ENCODE assay signal across 19 mouse cellular contexts in genomic region chr2:79186878-79187277, GRCm38 (mm10).
DNase-seq lines count a peak whose midpoint lies in the region; ATAC-seq and TF ChIP-seq lines count a peak whose summit lies in the region.
"Had no signal": no experiment of that assay in that cellular context is flagged by ENCODE, and none has a peak within 500 bp of the region (broad histone marks: within the 10 kb centered on the region; RNA-seq: fewer than 3 reads in every experiment).

No protein-coding gene starts in this region.

- ATAC-seq in hindbrain, embryonic 13.5 days (ENCODE audit: low FRiP score), result no peak
- ATAC-seq in hindbrain, embryonic 11.5 days (ENCODE audit: low FRiP score), result no peak
- no peak for ATAC-seq in midbrain, postnatal 0 days (ENCODE audit: low FRiP score)
- no peak for ATAC-seq in midbrain, embryonic 16.5 days
- ATAC-seq: intestine, embryonic 16.5 days; lung, postnatal 0 days had no signal

- no peak overlapping the region for H3K4me3 ChIP-seq in hindbrain, embryonic 13.5 days
- H3K4me3 ChIP-seq in hindbrain, embryonic 11.5 days (ENCODE audit: low read depth, low read length), result no peak overlapping the region
- H3K4me3 ChIP-seq in midbrain, postnatal 0 days (ENCODE audit: low read depth, low read length), result no peak overlapping the region
- H3K4me3 ChIP-seq in midbrain, embryonic 16.5 days (ENCODE audit: low read depth, low read length), result no peak overlapping the region
- no peak overlapping the region for H3K4me3 ChIP-seq in forebrain, embryonic 10.5 days
- H3K4me3 ChIP-seq: embryonic facial prominence, embryonic 15.5 days; heart, embryonic 15.5 days; midbrain, embryonic 12.5 days; myocyte; stomach, embryonic 15.5 days had no signal

- no peaks in the 10 kb centered on the region for H3K27me3 ChIP-seq in hindbrain, embryonic 13.5 days
- H3K27me3 ChIP-seq in hindbrain, embryonic 11.5 days (ENCODE audit: control insufficient read depth, insufficient read depth, low read length), result no peaks in the 10 kb centered on the region
- no peaks in the 10 kb centered on the region for H3K27me3 ChIP-seq in midbrain, postnatal 0 days (ENCODE audit: insufficient read depth, low read length)
- H3K27me3 ChIP-seq in midbrain, embryonic 16.5 days (ENCODE audit: control insufficient read depth, insufficient read depth, low read depth, low read length), result no peaks in the 10 kb centered on the region
- no peaks in the 10 kb centered on the region for H3K27me3 ChIP-seq in forebrain, embryonic 10.5 days (ENCODE audit: poor library complexity, severe bottlenecking)
- H3K27me3 ChIP-seq: embryonic facial prominence, embryonic 15.5 days; heart, embryonic 15.5 days; midbrain, embryonic 12.5 days; stomach, embryonic 15.5 days had no signal

- DNase-seq in hindbrain, embryonic 11.5 days (ENCODE audit: low spot score), result no peak
- DNase-seq in midbrain, postnatal 0 days (ENCODE audit: low spot score), result peak; percentile 47
- peak; percentile 42 for DNase-seq in retina, postnatal 1 day
- no peak for DNase-seq in urinary bladder, postnatal 36 days (ENCODE audit: low spot score in 2 of 2)
- no peak for DNase-seq in forebrain, embryonic 10.5 days (ENCODE audit: extremely low spot score, low spot score)
- DNase-seq: cerebellum, postnatal 36 days; heart, postnatal 4 days; liver; right cerebral cortex, postnatal 25 days had no signal

- no peaks in the 10 kb centered on the region for H3K9me3 ChIP-seq in hindbrain, embryonic 13.5 days
- no peaks in the 10 kb centered on the region for H3K9me3 ChIP-seq in hindbrain, embryonic 11.5 days (ENCODE audit: control insufficient read depth, low read length)
- H3K9me3 ChIP-seq in midbrain, postnatal 0 days (ENCODE audit: low read length), result no peaks in the 10 kb centered on the region
- no peaks in the 10 kb centered on the region for H3K9me3 ChIP-seq in midbrain, embryonic 16.5 days (replicated peaks; ENCODE audit: control insufficient read depth, low read length, poor library complexity, severe bottlenecking)
- H3K9me3 ChIP-seq in forebrain, embryonic 10.5 days, result no peaks in the 10 kb centered on the region
- H3K9me3 ChIP-seq: embryonic facial prominence, embryonic 15.5 days; heart, embryonic 15.5 days; midbrain, embryonic 12.5 days; stomach, embryonic 15.5 days had no signal

- WGBS in hindbrain, embryonic 13.5 days, result 73% methylated on average over 7 of the region's 7 CpGs
- 90% methylated on average over 7 of the region's 7 CpGs for WGBS in hindbrain, embryonic 11.5 days
- WGBS in midbrain, postnatal 0 days, result 83% methylated on average over 7 of the region's 7 CpGs
- WGBS in midbrain, embryonic 16.5 days, result 88% methylated on average over 7 of the region's 7 CpGs
- 86% methylated on average over 7 of the region's 7 CpGs for WGBS in forebrain, embryonic 10.5 days

- H3K27ac ChIP-seq in hindbrain, embryonic 13.5 days, result peak overlapping the region; percentile 53; the same call in 1 of the 2 replicates
- H3K27ac ChIP-seq in hindbrain, embryonic 11.5 days (ENCODE audit: low read depth, low read length), result no peak overlapping the region
- H3K27ac ChIP-seq in midbrain, postnatal 0 days (ENCODE audit: low read depth, low read length), result no peak overlapping the region
- no peak overlapping the region for H3K27ac ChIP-seq in midbrain, embryonic 16.5 days (ENCODE audit: low read length)
- H3K27ac ChIP-seq in forebrain, embryonic 10.5 days, result no peak overlapping the region
- H3K27ac ChIP-seq: embryonic facial prominence, embryonic 15.5 days; heart, embryonic 15.5 days; kidney, postnatal 0 days; midbrain, embryonic 12.5 days; stomach, embryonic 15.5 days had no signal

- H3K36me3 ChIP-seq in hindbrain, embryonic 13.5 days, result no peaks in the 10 kb centered on the region
- H3K36me3 ChIP-seq in hindbrain, embryonic 11.5 days (ENCODE audit: control insufficient read depth, insufficient read depth, low read length), result no peaks in the 10 kb centered on the region
- H3K36me3 ChIP-seq in midbrain, postnatal 0 days (ENCODE audit: insufficient read depth, low read length), result no peaks in the 10 kb centered on the region
- no peaks in the 10 kb centered on the region for H3K36me3 ChIP-seq in midbrain, embryonic 16.5 days (ENCODE audit: control insufficient read depth, insufficient read depth, low read length)
- no peaks in the 10 kb centered on the region for H3K36me3 ChIP-seq in forebrain, embryonic 10.5 days (replicated peaks)
- H3K36me3 ChIP-seq: embryonic facial prominence, embryonic 15.5 days; heart, embryonic 15.5 days; midbrain, embryonic 12.5 days; stomach, embryonic 15.5 days had no signal

- no peak for TF ChIP-seq CTCF in midbrain, postnatal 0 days (IDR thresholded peaks at IDR 0.05)

- peaks cover 20% of the 10 kb centered on the region for H3K4me1 ChIP-seq in hindbrain, embryonic 13.5 days (replicated peaks)
- no peaks in the 10 kb centered on the region for H3K4me1 ChIP-seq in hindbrain, embryonic 11.5 days (replicated peaks; ENCODE audit: control insufficient read depth, insufficient read depth, low read length)
- H3K4me1 ChIP-seq in midbrain, postnatal 0 days (ENCODE audit: insufficient read depth, low read length), result no peaks in the 10 kb centered on the region
- H3K4me1 ChIP-seq in midbrain, embryonic 16.5 days (ENCODE audit: control insufficient read depth, insufficient read depth, low read length), result no peaks in the 10 kb centered on the region
- peaks cover 19% of the 10 kb centered on the region for H3K4me1 ChIP-seq in forebrain, embryonic 10.5 days
- H3K4me1 ChIP-seq: heart, embryonic 15.5 days; stomach, embryonic 15.5 days had no signal

- no peak overlapping the region for H3K9ac ChIP-seq in hindbrain, embryonic 13.5 days
- H3K9ac ChIP-seq in hindbrain, embryonic 11.5 days (ENCODE audit: low read depth, low read length), result no peak overlapping the region
- no peak overlapping the region for H3K9ac ChIP-seq in midbrain, postnatal 0 days (replicated peaks; ENCODE audit: low read length, poor library complexity, severe bottlenecking)
- H3K9ac ChIP-seq in midbrain, embryonic 16.5 days (ENCODE audit: low read depth, low read length), result no peak overlapping the region
- H3K9ac ChIP-seq: embryonic facial prominence, embryonic 15.5 days; heart, embryonic 15.5 days; midbrain, embryonic 12.5 days; stomach, embryonic 15.5 days had no signal

- H3K4me2 ChIP-seq in hindbrain, embryonic 13.5 days, result no peak overlapping the region
- no peak overlapping the region for H3K4me2 ChIP-seq in hindbrain, embryonic 11.5 days (replicated peaks; ENCODE audit: low read depth, low read length)
- no peak overlapping the region for H3K4me2 ChIP-seq in midbrain, postnatal 0 days (ENCODE audit: low read depth, low read length, poor library complexity, severe bottlenecking)
- H3K4me2 ChIP-seq in midbrain, embryonic 16.5 days (ENCODE audit: low read length), result no peak overlapping the region
- H3K4me2 ChIP-seq: embryonic facial prominence, embryonic 15.5 days; heart, embryonic 15.5 days; midbrain, embryonic 12.5 days; stomach, embryonic 15.5 days had no signal

Comparison
In these comparisons a context has a peak if more than half of its experiments do, and no peak if none do; other contexts are left out.
1. DNase-seq: peak in midbrain, postnatal 0 days (single experiment) and retina, postnatal 1 day (single experiment); none in hindbrain, embryonic 11.5 days (single experiment), urinary bladder, postnatal 36 days (0 of 2) and forebrain, embryonic 10.5 days (single experiment).